Mouse (Mus musculus): ENCODE measurements around the gene Gm10277. TPM values are rescaled to one million over a fixed set of nuclear protein-coding genes. Genes with fewer than 3 reads are reported as not detected.

The Gm10277 gene
- polyA plus RNA-seq, 1 experiment from 2014 or later: 2.0 TPM

DNA sequence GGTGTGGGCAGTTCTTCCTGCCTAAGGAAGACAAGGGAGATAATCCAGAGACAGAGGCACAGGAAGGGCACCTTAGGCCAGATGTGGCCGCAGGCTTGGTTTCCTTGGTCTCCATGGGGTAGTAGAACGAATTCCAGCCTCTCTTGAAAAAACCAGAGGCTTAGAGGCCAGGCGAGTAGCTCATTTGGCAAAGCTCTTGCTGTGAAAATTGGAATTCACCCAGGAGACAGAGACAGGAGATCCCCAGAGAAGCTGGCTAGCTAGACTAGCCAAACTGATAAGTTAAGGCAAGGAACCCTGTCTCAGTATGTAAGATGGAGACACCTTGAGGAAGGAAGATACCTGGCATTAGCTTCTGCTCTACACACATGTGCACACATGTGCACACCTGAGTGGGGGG is 38.8 kb upstream of the Gm10277 start:
- H3K36me3 ChIP-seq (ENCODE audit: control insufficient read depth, insufficient read depth, low read length): peaks cover 22% of the 10 kb centered on the region
- peaks cover 19% of the 10 kb centered on the region for H3K4me1 ChIP-seq (ENCODE audit: control insufficient read depth, insufficient read depth, low read length)
- H3K4me2 ChIP-seq (ENCODE audit: low read length): no peak overlapping the region
- WGBS: 31% methylated on average over 3 of the region's 3 CpGs
- peak overlapping the region; percentile 38; the same call in 1 of the 2 replicates for H3K9ac ChIP-seq (ENCODE audit: low read depth, low read length)
- no peak for ATAC-seq
- H3K27ac ChIP-seq (ENCODE audit: low read length): peak overlapping the region; percentile 75
- no peak overlapping the region for H3K4me3 ChIP-seq (ENCODE audit: low read depth, low read length)
- H3K9me3 ChIP-seq (replicated peaks; ENCODE audit: control insufficient read depth, low read length, poor library complexity, severe bottlenecking): no peaks in the 10 kb centered on the region
- no peaks in the 10 kb centered on the region for H3K27me3 ChIP-seq (ENCODE audit: control insufficient read depth, insufficient read depth, low read depth, low read length)

DNA sequence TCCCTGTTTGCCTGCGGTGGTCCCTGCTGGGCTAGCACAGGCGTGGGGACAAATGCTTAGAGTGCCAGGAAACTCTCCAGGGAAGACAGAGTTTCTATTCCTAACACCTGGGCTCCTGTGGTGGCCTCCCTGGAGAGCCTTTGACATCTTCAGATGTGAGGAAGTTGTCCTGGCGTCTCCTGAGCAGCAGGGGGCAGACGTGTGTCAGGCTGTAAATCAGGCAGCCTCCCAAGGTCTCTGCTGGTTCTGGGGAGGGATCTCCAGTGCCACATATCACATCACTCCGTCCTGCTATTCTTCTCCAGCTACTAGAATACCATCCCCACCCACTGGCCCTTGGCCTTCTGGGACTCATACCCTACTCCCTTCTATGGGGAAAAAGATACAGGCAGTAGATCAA is 38.3 kb upstream of the Gm10277 start:
- no peak for ATAC-seq
- 0 out of 2 replicates have a peak overlapping the region, but pooled peaks have one; percentile 38 for H3K9ac ChIP-seq (ENCODE audit: low read depth, low read length)
- WGBS: 1% methylated on average over 5 of the region's 5 CpGs

DNA sequence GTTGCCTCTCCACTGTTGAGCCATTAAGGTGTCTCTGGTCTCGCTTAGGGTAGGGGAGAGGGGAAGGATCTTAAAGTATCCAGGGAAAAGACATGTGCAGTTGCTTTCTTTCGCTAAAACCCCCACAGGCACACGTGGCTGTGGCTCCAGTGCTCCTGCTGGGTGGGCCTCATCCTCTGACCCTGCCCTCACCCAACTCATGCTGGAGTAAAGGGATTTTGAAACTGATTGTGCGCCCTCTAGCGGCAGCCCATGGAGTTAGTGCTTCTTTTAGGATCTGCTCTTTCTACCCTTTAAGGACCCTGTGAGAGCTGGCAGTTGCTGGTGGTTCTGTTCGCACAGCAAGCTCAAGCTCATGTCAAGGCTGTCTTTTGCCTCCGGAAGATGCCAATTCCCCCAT is 35.2 kb upstream of the Gm10277 start:
- Histone ChIP-seq H3K27ac (ENCODE audit: low read length) (no peak overlapping the region), H3K36me3 (ENCODE audit: control insufficient read depth, insufficient read depth, low read length) (peaks cover 34% of the 10 kb centered on the region), H3K9ac (ENCODE audit: low read depth, low read length) (no peak overlapping the region), H3K9me3 (replicated peaks; ENCODE audit: control insufficient read depth, low read length, poor library complexity, severe bottlenecking) (no peaks in the 10 kb centered on the region), H3K27me3 (ENCODE audit: control insufficient read depth, insufficient read depth, low read depth, low read length) (no peaks in the 10 kb centered on the region), H3K4me3 (ENCODE audit: low read depth, low read length) (no peak overlapping the region), H3K4me2 (ENCODE audit: low read length) (no peak overlapping the region), H3K4me1 (ENCODE audit: control insufficient read depth, insufficient read depth, low read length) (peaks cover 19% of the 10 kb centered on the region)
- ATAC-seq: no peak
- 15% methylated on average over 7 of the region's 7 CpGs for WGBS

More for the DNA sequence above, 38.3 kb upstream of the Gm10277 start:
- H3K4me3 ChIP-seq (ENCODE audit: low read depth, low read length): no peak overlapping the region
- H3K4me1 ChIP-seq (ENCODE audit: control insufficient read depth, insufficient read depth, low read length): peaks cover 19% of the 10 kb centered on the region
- no peak overlapping the region for H3K4me2 ChIP-seq (ENCODE audit: low read length)
- peak overlapping the region; percentile 75 for H3K27ac ChIP-seq (ENCODE audit: low read length)
- H3K27me3 ChIP-seq (ENCODE audit: control insufficient read depth, insufficient read depth, low read depth, low read length): no peaks in the 10 kb centered on the region
- H3K9me3 ChIP-seq (replicated peaks; ENCODE audit: control insufficient read depth, low read length, poor library complexity, severe bottlenecking): no peaks in the 10 kb centered on the region
- peaks cover 26% of the 10 kb centered on the region for H3K36me3 ChIP-seq (ENCODE audit: control insufficient read depth, insufficient read depth, low read length)

DNA sequence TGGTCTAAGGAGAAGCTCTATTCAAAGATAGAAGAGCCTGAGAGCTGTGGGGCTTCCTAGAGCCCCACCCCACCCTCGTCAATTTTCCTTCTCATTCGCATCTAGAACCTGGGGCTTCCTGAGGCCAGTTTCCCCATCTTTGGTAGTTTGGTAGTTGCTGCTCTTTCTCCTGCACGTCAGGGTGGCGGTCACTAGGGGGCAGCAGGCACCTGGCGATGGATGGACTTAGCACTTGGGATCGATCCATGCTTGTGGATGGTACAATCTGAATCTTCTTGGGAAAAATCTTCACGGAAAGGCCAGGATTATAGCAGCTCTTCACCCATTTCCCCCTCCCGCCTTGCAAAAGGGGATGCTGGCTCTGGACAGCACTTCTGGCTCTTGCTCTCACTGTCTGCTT is 34.1 kb upstream of the Gm10277 start:
- Histone ChIP-seq H3K9ac (ENCODE audit: low read depth, low read length) (no peak overlapping the region), H3K4me1 (ENCODE audit: control insufficient read depth, insufficient read depth, low read length) (peaks cover 13% of the 10 kb centered on the region), H3K4me2 (ENCODE audit: low read length) (no peak overlapping the region), H3K27ac (ENCODE audit: low read length) (0 out of 2 replicates have a peak overlapping the region, but pooled peaks have one; percentile 13), H3K9me3 (replicated peaks; ENCODE audit: control insufficient read depth, low read length, poor library complexity, severe bottlenecking) (no peaks in the 10 kb centered on the region), H3K27me3 (ENCODE audit: control insufficient read depth, insufficient read depth, low read depth, low read length) (no peaks in the 10 kb centered on the region), H3K36me3 (ENCODE audit: control insufficient read depth, insufficient read depth, low read length) (peaks cover 34% of the 10 kb centered on the region), H3K4me3 (ENCODE audit: low read depth, low read length) (no peak overlapping the region)
- ATAC-seq: no peak
- WGBS: 16% methylated on average over 8 of the region's 8 CpGs

DNA sequence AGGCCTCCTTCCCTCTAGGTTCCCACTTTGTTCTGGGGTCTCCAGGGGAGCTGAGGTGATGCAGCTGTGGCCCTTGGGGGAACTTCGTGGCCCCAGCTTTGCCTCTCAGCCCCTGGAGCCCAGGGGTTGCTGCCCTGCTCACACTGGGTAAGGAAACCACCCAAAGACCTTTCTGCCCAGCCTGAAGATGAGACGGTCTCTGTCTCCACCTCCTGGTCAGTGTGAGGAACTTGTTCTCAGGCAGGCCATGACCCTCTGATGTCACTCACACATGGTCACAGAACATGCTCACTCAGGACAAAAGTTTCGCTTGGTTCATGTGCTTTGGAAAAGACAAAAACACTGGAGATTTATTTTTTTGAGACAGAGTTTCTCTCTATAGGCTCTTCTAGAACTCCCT is 28.5 kb upstream of the Gm10277 start:
- H3K4me1 ChIP-seq (ENCODE audit: control insufficient read depth, insufficient read depth, low read length): no peaks in the 10 kb centered on the region
- ATAC-seq: no peak
- H3K36me3 ChIP-seq (ENCODE audit: control insufficient read depth, insufficient read depth, low read length): peaks cover 27% of the 10 kb centered on the region

DNA sequence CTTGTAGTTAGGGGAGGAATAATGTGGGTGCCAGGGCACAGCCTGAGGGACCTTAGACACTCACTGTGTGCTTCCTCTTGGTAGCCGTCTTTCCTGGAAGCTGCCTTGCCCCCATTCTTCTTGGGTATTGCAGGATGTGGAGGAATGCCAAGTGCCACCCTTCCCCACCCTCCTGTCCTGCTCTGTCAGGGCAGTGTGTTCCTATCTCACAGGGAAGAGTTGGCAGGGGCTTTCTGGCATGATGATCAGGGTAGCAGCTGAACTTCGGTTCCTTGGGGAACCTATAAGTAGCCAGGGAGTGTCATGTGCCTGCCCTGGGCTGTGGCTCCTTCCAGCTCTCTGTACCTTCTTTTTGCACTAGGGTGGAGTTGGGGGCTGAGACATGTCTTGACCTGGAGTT is 26.4 kb upstream of the Gm10277 start:
- no peak for ATAC-seq
- no peaks in the 10 kb centered on the region for H3K9me3 ChIP-seq (replicated peaks; ENCODE audit: control insufficient read depth, low read length, poor library complexity, severe bottlenecking)

More for the DNA sequence above, 28.5 kb upstream of the Gm10277 start:
- Histone ChIP-seq H3K9ac (ENCODE audit: low read depth, low read length) (no peak overlapping the region), H3K27ac (ENCODE audit: low read length) (no peak overlapping the region), H3K9me3 (replicated peaks; ENCODE audit: control insufficient read depth, low read length, poor library complexity, severe bottlenecking) (no peaks in the 10 kb centered on the region), H3K27me3 (ENCODE audit: control insufficient read depth, insufficient read depth, low read depth, low read length) (no peaks in the 10 kb centered on the region), H3K4me2 (ENCODE audit: low read length) (no peak overlapping the region), H3K4me3 (ENCODE audit: low read depth, low read length) (no peak overlapping the region)
- WGBS: 24% methylated on average over 3 of the region's 3 CpGs

DNA sequence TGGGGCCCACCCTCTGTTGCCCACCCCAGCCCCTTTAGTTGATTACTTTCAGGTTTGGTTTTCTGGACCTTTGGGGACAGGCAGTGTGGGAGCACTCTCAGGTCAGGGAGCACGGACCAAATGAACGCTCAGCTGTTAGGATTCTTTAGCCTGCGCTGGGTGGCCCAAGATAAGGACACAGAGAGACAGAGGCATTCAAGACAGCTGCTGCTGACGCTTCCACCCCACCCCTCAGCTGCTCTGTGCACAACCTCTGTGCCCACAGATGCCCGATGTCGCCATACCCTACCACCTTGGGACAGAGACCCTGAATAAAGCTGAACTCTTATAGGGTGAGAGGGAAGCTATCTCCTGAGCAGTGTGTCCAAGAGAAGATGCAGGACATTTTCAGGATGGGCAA is 22.5 kb upstream of the Gm10277 start:
- Histone ChIP-seq H3K4me1 (ENCODE audit: control insufficient read depth, insufficient read depth, low read length) (peaks cover 15% of the 10 kb centered on the region), H3K4me2 (ENCODE audit: low read length) (no peak overlapping the region), H3K9me3 (replicated peaks; ENCODE audit: control insufficient read depth, low read length, poor library complexity, severe bottlenecking) (no peaks in the 10 kb centered on the region), H3K9ac (ENCODE audit: low read depth, low read length) (no peak overlapping the region), H3K27ac (ENCODE audit: low read length) (no peak overlapping the region), H3K36me3 (ENCODE audit: control insufficient read depth, insufficient read depth, low read length) (peaks cover 6% of the 10 kb centered on the region; the same call in 1 of the 2 replicates), H3K4me3 (ENCODE audit: low read depth, low read length) (no peak overlapping the region), H3K27me3 (ENCODE audit: control insufficient read depth, insufficient read depth, low read depth, low read length) (no peaks in the 10 kb centered on the region)
- no peak for ATAC-seq
- 98% methylated on average over 6 of the region's 6 CpGs for WGBS

More for the DNA sequence above, 26.4 kb upstream of the Gm10277 start:
- H3K36me3 ChIP-seq (ENCODE audit: control insufficient read depth, insufficient read depth, low read length): peaks cover 20% of the 10 kb centered on the region
- H3K27ac ChIP-seq (ENCODE audit: low read length): no peak overlapping the region
- H3K9ac ChIP-seq (ENCODE audit: low read depth, low read length): no peak overlapping the region
- peaks cover 3% of the 10 kb centered on the region; the same call in 1 of the 2 replicates for H3K4me1 ChIP-seq (ENCODE audit: control insufficient read depth, insufficient read depth, low read length)
- no peaks in the 10 kb centered on the region for H3K27me3 ChIP-seq (ENCODE audit: control insufficient read depth, insufficient read depth, low read depth, low read length)
- WGBS: 79% methylated on average over 2 of the region's 2 CpGs
- no peak overlapping the region for H3K4me2 ChIP-seq (ENCODE audit: low read length)
- H3K4me3 ChIP-seq (ENCODE audit: low read depth, low read length): no peak overlapping the region

DNA sequence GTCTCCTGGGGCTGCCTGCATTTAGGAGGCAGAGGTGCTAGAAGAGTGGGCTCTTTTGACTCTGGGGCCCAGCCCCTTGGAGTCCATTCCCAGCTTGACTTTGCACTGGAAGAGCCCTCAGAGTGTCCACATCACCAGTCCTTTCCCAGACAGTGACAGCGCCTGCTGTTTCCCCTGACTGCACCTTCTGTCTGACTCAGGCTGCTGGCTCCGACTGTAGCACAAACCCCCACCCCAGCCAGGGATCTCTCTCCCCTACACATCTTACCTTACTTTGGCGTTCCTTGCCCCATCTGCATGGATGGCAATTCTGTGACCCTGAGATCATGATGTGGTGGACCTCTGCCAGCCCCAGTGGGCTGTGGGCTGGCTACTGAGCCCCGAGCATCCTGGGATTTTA is 21.7 kb upstream of the Gm10277 start:
- no peak for ATAC-seq
- Histone ChIP-seq H3K4me1 (ENCODE audit: control insufficient read depth, insufficient read depth, low read length) (peaks cover 15% of the 10 kb centered on the region), H3K27ac (ENCODE audit: low read length) (no peak overlapping the region), H3K4me3 (ENCODE audit: low read depth, low read length) (no peak overlapping the region), H3K36me3 (ENCODE audit: control insufficient read depth, insufficient read depth, low read length) (peaks cover 6% of the 10 kb centered on the region; the same call in 1 of the 2 replicates), H3K4me2 (ENCODE audit: low read length) (no peak overlapping the region), H3K9ac (ENCODE audit: low read depth, low read length) (no peak overlapping the region), H3K27me3 (ENCODE audit: control insufficient read depth, insufficient read depth, low read depth, low read length) (no peaks in the 10 kb centered on the region), H3K9me3 (replicated peaks; ENCODE audit: control insufficient read depth, low read length, poor library complexity, severe bottlenecking) (no peaks in the 10 kb centered on the region)
- 67% methylated on average over 4 of the region's 4 CpGs for WGBS

DNA sequence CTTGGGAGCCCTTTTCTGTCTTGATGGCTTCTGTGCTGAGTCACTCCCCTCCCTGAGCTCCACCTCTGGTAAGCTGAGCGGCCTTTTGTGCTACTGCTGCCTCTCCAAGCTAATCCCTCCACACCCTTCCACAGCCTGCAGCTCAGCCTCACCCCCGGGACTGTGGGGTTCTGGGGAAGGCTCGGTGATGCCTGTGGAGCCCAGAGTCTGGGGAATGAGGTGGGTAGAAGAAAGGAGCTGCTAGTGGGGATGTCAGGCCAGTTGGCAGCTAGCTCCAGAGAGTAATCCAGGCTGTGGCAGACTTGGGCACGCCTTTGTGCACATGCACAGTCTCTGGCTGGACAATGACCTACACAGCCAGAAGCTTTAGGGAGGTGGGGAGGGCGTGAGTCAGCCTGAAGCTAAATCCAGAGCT is 20.5 kb upstream of the Gm10277 start:
- Histone ChIP-seq H3K27ac (ENCODE audit: low read length) (no peak overlapping the region), H3K4me3 (ENCODE audit: low read depth, low read length) (no peak overlapping the region), H3K36me3 (ENCODE audit: control insufficient read depth, insufficient read depth, low read length) (peaks cover 6% of the 10 kb centered on the region; the same call in 1 of the 2 replicates), H3K27me3 (ENCODE audit: control insufficient read depth, insufficient read depth, low read depth, low read length) (no peaks in the 10 kb centered on the region), H3K9ac (ENCODE audit: low read depth, low read length) (0 out of 2 replicates have a peak overlapping the region, but pooled peaks have one; percentile 51), H3K4me1 (ENCODE audit: control insufficient read depth, insufficient read depth, low read length) (peaks cover 15% of the 10 kb centered on the region), H3K9me3 (replicated peaks; ENCODE audit: control insufficient read depth, low read length, poor library complexity, severe bottlenecking) (no peaks in the 10 kb centered on the region), H3K4me2 (ENCODE audit: low read length) (no peak overlapping the region)
- WGBS: 17% methylated on average over 5 of the region's 5 CpGs
- peak; percentile 41 for ATAC-seq
